Mouse (Mus musculus): ENCODE data around the gene Rnf123.

DNA sequence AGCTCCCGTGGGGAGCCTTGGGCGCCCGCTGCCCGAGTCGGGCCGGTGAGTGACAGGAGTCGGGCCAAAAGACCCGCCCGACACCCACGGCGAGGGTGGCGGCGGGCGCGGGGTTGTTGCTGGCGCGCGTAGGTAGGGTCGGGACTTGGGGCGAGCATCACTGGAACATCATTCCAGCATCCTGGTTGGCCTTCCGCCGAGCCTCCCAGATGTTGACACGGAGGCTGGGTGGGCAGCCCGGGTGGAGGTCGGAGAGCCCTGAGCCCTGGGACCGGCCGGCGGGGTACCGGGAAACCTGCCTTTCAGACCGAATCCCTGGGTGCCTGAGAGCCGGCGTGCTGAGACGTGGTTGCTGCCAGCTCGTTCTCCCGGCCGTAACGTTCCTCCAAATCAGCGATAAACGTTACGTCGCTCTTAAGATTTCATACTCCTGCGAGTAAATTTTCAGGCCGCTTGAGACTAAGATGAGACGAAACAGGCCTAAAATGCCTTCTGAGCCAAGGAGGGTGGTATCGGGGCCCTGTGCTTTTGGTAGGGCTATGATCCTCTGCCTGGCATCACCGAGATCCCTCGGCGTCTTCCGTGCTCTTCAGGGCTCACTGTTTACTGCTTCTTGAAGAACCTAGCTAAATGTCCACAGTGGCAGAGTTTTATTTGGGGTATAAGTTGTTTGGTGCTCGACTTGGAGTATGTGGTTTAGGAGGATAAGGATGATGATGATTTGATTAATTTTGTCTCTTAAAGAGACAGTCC is 80.2 kb downstream of the Rnf123 start:
- TF ChIP-seq CTCF (IDR thresholded peaks at IDR 0.05; ENCODE audit: low read depth) (no peak), EP300 (optimal IDR thresholded peaks at IDR 0.05) (no peak)

All from stomach, postnatal 0 days (tissue).